Comparison of ENCODE assay signal across 9 mouse cellular contexts in genomic region chr8:24386462-24386861, GRCm38 (mm10).
DNase-seq lines count a peak whose midpoint lies in the region; ATAC-seq and TF ChIP-seq lines count a peak whose summit lies in the region.
"Had no signal": no experiment of that assay in that cellular context is flagged by ENCODE, and none has a peak within 500 bp of the region (broad histone marks: within the 10 kb centered on the region; RNA-seq: fewer than 3 reads in every experiment).

No protein-coding gene starts in this region.

- ATAC-seq in kidney, embryonic 14.5 days (ENCODE audit: low FRiP score, low TSS enrichment): 0 out of 2 replicates have a peak, but pooled peaks have one; percentile 28
- ATAC-seq in liver, embryonic 14.5 days (ENCODE audit: insufficient read depth): no peak

- WGBS in kidney, embryonic 14.5 days: 3% methylated on average over 3 of the region's 3 CpGs
- WGBS in liver, embryonic 14.5 days (ENCODE audit: insufficient replicate concordance): 4% methylated on average over 3 of the region's 3 CpGs

- TF ChIP-seq EP300 in liver, embryonic 14.5 days (IDR thresholded peaks at IDR 0.05; ENCODE audit: low read depth): no peak

- peak; percentile 81 for TF ChIP-seq CTCF in liver, embryonic 14.5 days (IDR thresholded peaks at IDR 0.05; ENCODE audit: low read depth)

- H3K36me3 ChIP-seq in kidney, embryonic 14.5 days (ENCODE audit: control insufficient read depth, insufficient read depth, low read length): no peaks in the 10 kb centered on the region
- no peaks in the 10 kb centered on the region for H3K36me3 ChIP-seq in liver, embryonic 14.5 days (replicated peaks; ENCODE audit: control insufficient read depth, insufficient read depth, low read depth)
- H3K36me3 ChIP-seq: stomach, embryonic 15.5 days had no signal

- H3K9me3 ChIP-seq in kidney, embryonic 14.5 days (ENCODE audit: control insufficient read depth, low read length): no peaks in the 10 kb centered on the region
- no peaks in the 10 kb centered on the region for H3K9me3 ChIP-seq in liver, embryonic 14.5 days (ENCODE audit: control insufficient read depth, low read length)
- H3K9me3 ChIP-seq: stomach, embryonic 15.5 days had no signal

- DNase-seq in 3134 (ENCODE audit: extremely low read depth, insufficient read length, low spot score): peak; percentile 47
- peak; percentile 48 for DNase-seq in Muller cell, postnatal 12 days (ENCODE audit: inconsistent ontology term)
- DNase-seq in cerebellum, postnatal 25 days: peak; percentile 72 to 86
- peak; percentile 55 for DNase-seq in gastrocnemius, adult 18-20 months (ENCODE audit: low spot score)
- no peak for DNase-seq in liver, embryonic 14.5 days (ENCODE audit: low read depth in 3 of 3, low spot score in 3 of 3)
- peak; percentile 69 for DNase-seq in ovary, postnatal 14 days (ENCODE audit: low spot score)
- peak; percentile 42 to 45 for DNase-seq in urinary bladder, adult 18-20 months (ENCODE audit: low spot score in 2 of 2)

- H3K27me3 ChIP-seq in kidney, embryonic 14.5 days (ENCODE audit: control insufficient read depth, insufficient read depth, low read length): no peaks in the 10 kb centered on the region
- no peaks in the 10 kb centered on the region for H3K27me3 ChIP-seq in liver, embryonic 14.5 days (ENCODE audit: control insufficient read depth, insufficient read depth, low read length)

- no peak overlapping the region for H3K4me2 ChIP-seq in kidney, embryonic 14.5 days (replicated peaks; ENCODE audit: low read depth, low read length)
- no peak overlapping the region for H3K4me2 ChIP-seq in liver, embryonic 14.5 days (ENCODE audit: low read depth)
- H3K4me2 ChIP-seq: stomach, embryonic 15.5 days had no signal

- no peaks in the 10 kb centered on the region for H3K4me1 ChIP-seq in kidney, embryonic 14.5 days (ENCODE audit: control insufficient read depth, insufficient read depth, low read length)
- no peaks in the 10 kb centered on the region for H3K4me1 ChIP-seq in liver, embryonic 14.5 days (replicated peaks; ENCODE audit: control insufficient read depth in 2 of 2, insufficient read depth in 2 of 2, low read length in 1 of 2)
- H3K4me1 ChIP-seq: stomach, embryonic 15.5 days had no signal

- no peak overlapping the region for H3K9ac ChIP-seq in kidney, embryonic 14.5 days (ENCODE audit: low read depth, low read length)
- no peak overlapping the region for H3K9ac ChIP-seq in liver, embryonic 14.5 days (replicated peaks)
- H3K9ac ChIP-seq: stomach, embryonic 15.5 days had no signal

- H3K4me3 ChIP-seq in kidney, embryonic 14.5 days (ENCODE audit: low read length): no peak overlapping the region
- H3K4me3 ChIP-seq in liver, embryonic 14.5 days (ENCODE audit: insufficient read depth in 1 of 2, low read depth in 2 of 2, low read length in 2 of 2): no peak overlapping the region
- H3K4me3 ChIP-seq: stomach, embryonic 15.5 days had no signal

- no peak overlapping the region for H3K27ac ChIP-seq in kidney, embryonic 14.5 days (ENCODE audit: low read depth, low read length)
- no peak overlapping the region for H3K27ac ChIP-seq in liver, embryonic 14.5 days
- H3K27ac ChIP-seq: stomach, embryonic 15.5 days had no signal

Comparison
In these comparisons a context has a peak if more than half of its experiments do, and no peak if none do; other contexts are left out.
1. DNase-seq: peak in 3134 (single experiment), Muller cell, postnatal 12 days (single experiment), cerebellum, postnatal 25 days (2 of 2), gastrocnemius, adult 18-20 months (single experiment), ovary, postnatal 14 days (single experiment) and urinary bladder, adult 18-20 months (2 of 2); none in liver, embryonic 14.5 days (0 of 3).